Mouse (Mus musculus) E14TG2a.4 (cell line): ENCODE data around the gene Denr.

Source experiments
- CTCF ChIP-seq: conservative IDR thresholded peaks from 2 replicates; pipeline ENCODE4 v1.5.1; 2014; ENCODE audit warnings: low read length
- POU5F1 ChIP-seq: IDR thresholded peaks from 2 replicates; pipeline ENCODE4 v1.6.1; 2014; ENCODE audit warnings: low read length, borderline replicate concordance

GRCm38 (mm10) chr5:123863934-123864333, 43.0 kb upstream of the Denr start:
- TF ChIP-seq CTCF (no peak), POU5F1 (no peak)
